Mouse (Mus musculus) kidney, adult 8-10 months (tissue): Measurements from ENCODE around the gene Rspo1.
A peak's percentile ranks its signal among the peaks of the same experiment; 100 is the strongest.

Experiments
- DNase-seq, 2 experiments: peaks; one replicate each; pipeline ENCODE4 v3.0.0; 2022

Rspo1 gene

GRCm38 (mm10) chr4:124978201-124978600 is 8.0 kb upstream of the Rspo1 start:
- DNase-seq = peak; percentile 13 to 16

DNA sequence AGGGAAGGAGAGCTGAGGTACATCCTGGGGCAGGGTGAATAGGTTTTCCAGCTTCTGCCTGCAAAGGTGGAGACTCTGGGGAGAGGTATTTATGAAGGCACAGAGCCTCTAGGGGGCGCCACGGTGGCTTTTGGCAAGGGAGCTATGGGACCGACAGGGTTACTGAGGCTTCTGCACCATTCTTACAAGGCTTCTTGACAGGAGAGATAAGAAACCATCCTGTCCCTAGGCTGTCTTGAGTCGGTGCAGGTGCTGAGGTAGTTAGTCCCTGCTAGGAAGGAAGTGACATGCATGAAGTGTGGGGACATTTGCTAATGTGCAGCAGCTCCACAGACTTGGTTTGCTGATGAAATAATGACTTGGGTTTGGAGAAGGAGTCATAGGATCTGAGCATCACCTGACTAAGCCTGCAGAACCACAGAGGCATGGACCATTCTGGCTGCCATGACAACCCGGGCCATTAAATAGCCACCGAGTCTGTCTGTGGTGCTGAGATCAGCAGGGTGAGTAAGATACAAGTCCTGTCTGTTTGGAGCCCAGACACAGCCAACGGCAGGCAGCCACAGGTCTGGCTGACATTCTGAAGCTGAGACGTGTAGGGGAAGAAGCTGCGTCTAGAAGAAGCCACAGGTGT is 2.2 kb upstream of the Rspo1 start:
- DNase-seq = no peak

DNA sequence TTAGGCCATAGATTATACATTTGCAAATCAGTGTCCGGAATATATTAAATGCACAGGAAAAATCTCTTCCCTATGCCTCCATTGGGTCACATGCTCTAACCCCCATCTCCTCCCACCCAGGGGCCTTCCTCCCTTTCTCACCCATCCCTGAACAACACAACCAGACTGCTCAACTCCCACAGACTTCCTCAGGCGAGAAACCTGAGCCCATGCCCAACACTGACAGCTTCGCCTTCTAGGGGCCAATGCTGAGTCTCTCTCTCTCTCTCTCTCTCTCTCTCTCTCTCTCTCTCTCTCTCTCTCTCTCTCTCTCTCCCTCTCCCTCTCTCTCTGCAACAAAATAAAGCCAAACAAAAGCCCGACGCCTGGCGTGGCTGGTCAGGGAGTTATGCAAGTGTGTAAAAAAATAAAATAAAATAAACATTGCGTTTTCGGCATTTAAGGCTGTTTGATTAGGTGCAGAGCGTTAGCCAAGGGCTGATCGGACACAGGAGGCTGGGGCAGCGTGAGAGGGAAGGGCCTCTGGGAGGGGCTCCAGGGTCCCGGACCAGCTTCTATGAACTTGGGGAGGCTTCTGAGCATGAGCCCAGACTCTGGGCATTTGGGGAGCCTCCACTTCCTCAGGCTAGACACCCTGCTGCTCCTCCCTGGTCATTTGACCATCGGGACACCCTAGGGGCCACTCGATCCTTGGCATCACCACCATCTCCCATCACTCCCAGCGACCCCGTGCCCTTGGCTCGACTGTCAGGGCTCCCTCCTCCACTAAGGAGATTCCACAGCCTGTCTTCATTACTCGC is 1.2 kb upstream of the Rspo1 start:
- DNase-seq = no peak

- no peak for DNase-seq
Observed at GRCm38 (mm10) chr4:124986739-124987710, 795 bp downstream of the Rspo1 start.

DNA sequence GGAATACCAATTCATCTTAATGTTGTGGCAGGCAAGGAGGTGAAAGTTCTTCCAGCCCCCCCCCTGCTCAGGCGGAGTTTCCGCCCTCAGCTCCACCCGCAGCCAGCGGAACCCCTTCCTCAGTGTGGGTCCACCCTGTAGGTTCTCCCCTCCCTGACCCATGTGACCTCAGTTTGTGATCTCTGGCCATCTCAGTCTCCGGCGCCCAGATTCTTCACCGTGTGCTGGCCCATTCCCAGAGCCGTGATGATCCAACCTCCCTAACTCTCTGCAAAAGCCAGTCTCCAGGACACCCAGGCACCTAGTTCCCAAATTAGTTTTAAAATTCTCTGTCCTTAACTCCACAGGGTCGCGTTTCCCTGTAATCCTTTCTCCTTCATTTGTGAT is 1.5 kb downstream of the Rspo1 start:
- DNase-seq = no peak

- no peak for DNase-seq
Observed at GRCm38 (mm10) chr4:124988382-124988781, 2.2 kb downstream of the Rspo1 start.

- DNase-seq = no peak
Observed at GRCm38 (mm10) chr4:124989787-124990253, 3.6 kb downstream of the Rspo1 start.

GRCm38 (mm10) chr4:124990325-124990724 is 4.1 kb downstream of the Rspo1 start:
- DNase-seq = no peak

DNA sequence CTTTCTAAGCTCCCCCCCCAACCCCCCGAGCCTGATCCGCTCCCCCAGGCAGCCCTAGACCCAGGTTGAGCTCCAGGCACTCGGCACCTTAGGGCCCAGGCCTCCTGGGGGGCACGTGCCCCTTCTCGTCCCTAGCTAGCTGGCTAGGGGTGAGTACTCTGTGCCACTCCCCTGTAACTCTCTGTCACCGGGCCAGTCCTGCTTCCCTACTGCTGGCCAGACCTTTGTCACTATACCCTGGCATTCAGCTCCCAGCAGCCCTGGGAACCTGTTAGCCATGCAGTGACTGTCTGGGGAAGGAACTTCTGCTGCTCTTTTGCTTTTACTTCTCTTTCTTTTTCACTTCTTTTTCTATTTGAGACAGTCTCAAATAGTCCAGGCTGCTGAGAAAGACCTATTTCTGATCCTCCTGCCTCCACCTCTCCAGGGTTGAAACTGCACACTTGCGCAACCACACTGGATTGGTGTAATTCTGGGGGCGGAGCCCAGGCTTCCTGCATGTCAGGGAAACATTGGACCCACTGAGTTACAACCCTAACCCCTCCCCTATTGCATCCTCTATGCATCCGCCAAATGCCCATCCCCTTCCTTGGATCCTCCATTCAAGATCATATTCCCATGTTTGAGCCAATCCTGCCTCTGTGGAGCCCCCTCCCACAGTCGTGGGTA is 11.4 kb downstream of the Rspo1 start:
- DNase-seq = no peak

DNA sequence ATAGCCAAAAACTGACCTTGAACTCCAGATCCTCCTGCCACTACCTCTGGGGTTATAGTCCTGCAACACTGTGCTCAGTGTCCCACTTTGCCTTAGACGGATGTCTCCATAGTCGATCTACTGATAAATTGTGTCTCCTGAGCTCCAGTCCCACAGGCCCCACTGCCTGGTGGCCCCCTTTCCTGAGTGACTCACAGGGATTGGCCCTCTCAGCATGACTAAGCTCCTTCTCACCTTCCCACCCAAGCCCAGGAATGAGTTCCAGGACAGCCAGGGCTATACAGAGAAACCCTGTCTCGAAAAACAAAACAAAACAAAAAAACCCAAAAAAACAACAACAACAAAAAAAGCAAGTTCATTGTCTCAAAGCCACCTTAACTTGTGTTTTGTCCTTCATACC is 13.3 kb downstream of the Rspo1 start:
- DNase-seq = no peak

DNA sequence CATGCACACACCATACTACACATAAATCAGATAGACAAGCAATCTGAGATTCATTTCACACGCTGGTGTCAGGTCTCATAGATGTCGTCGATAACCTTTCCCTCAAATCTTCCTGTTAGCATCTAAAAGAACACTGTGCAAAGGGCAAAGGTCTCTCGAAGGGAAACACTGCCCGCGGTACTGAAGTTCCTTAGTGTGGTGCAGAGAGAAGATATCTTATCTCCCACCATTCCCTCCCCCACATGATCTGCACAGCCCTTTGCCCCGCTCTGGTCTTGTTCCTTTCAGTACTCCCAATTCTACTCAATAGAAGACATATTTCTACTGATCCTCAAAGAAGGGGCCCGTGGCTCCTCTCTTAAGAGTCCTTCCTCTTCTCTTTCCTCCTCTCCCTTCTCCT is 16.7 kb downstream of the Rspo1 start:
- DNase-seq = no peak

DNA sequence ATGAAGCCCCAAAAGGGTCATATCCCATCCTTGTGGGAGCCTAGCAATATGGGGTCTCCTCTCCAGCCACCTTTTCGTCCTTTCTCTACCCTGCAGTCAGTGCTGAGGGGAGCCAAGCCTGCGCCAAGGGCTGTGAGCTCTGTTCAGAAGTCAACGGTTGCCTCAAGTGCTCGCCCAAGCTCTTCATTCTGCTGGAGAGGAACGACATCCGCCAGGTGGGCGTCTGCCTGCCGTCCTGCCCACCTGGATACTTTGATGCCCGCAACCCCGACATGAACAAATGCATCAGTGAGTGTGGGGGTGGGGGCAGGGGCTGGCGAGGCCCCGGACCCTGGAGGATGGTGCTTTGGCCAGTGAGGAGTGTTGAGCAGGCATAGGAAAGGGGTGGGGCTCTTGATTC is 18.7 kb downstream of the Rspo1 start:
- DNase-seq = no peak

DNA sequence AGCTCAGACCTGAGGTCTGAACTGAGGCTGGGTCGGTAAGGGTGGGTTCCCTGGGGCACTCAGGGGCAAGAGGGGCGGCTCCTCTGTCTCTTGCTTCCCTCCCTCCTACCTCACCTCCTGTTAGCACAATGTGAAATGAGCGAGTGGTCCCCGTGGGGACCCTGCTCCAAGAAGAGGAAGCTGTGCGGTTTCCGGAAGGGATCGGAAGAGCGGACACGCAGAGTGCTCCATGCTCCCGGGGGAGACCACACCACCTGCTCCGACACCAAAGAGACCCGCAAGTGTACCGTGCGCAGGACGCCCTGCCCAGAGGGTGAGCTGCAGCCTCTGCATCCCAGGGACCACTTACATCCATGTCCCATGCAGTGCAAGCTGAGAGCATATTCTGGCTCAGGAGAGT is 21.2 kb downstream of the Rspo1 start:
- no peak for DNase-seq

- DNase-seq = no peak
Observed at GRCm38 (mm10) chr4:125008220-125008619, 22.0 kb downstream of the Rspo1 start.

DNA sequence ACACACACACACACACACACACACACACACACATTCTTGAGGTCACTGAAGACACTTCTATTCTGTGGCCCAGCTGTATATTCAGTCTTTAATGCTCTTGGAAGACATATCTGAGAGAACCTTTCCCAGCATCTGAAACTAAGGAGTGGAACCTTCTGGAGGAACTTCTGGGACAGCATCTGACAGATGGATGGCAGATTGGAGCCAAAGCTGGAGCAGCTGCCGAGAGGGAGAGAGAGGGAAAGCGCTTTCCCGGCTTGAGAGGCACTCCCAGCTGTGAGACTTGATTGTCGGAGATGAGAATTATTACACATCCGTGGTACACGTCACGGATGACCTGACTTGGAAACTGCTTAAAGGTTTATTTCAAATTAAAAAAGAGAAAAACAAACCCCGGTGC is 22.5 kb downstream of the Rspo1 start:
- DNase-seq = no peak

GRCm38 (mm10) chr4:125015806-125016635 is 29.8 kb downstream of the Rspo1 start, which contains the start of gene Gnl2:
Gene Gnl2, plus strand, starts transcription at chr4:125016585.
- DNase-seq = no peak

DNA sequence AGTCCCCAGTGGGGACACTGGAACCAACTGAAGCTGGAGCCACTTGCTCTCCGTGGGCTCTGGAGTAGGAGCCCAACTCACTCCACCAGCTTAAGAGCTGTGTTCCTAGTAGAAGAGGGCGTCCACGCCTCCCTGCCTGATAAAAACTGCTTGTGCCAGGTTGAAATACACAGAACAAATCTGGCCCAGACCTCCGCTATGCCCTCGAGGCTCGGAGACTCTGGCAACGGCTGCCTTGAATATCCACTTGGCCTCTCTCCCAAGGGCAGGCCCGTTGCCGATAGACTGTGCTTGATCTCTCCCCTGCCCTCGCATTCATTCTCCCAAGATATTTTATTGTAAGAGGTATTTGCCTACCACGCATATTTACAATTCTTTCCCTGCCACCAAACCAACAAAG is 31.2 kb downstream of the Rspo1 start:
- DNase-seq = no peak

DNA sequence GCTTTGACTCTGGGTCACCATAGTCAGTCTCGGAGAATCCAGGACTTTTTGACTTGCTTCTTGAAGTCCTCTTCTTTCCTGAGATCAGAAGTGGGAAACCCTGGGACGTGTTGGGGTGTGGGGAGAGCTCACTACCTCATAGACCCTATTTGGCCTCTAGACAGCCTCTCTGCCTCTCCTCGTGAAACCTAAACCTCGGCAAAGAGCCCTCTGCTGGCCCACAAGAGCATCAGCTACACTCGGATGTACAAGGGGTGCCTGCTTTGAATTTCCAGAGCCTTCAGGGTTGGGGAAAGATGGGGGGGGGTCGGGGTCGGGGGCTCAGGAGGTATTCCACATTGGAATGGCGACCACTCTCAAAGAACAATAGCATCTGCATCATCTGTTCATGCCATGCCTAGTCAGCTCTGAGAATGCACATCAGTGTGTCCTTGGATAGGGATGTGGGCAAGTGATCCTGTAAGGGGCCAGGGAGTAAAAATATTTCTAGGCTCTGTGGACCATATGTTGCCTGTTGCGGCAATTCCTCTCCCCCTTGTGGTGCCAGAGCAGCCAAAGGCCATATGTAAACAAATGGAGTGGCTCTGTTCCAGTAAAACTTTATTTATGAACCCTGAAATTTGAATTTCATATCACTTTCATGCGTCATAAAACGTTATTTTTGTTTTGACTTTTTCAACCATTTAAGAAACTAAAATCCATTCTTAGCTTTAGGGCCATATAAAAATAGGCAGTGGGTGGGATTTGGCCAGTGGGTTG is 34.7 kb downstream of the Rspo1 start:
- DNase-seq = no peak

- peak; percentile 93 to 96 for DNase-seq
Observed at GRCm38 (mm10) chr4:125029891-125030614, 43.8 kb downstream of the Rspo1 start.

DNA sequence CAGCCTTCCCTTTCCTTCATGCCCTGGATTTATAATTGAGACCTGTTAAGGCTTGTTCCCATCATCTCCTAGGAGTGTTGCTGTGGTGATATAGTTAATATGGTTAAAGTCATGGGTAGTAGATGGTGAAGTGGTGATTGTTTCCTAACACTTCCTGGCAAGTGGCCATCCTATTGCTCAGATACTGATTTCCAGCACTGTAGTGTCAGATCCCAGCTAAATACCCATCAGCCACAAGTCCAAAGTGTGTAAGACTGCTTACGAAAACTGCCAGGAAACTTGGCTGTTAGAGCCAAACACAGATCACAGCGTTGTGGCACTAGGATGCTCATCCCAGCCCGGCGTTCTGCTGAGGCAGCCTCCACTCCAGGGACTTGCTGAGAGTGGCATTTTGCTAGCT is 48.1 kb downstream of the Rspo1 start:
- no peak for DNase-seq
